Mouse (Mus musculus) left cerebral cortex, postnatal 14 days (tissue): ENCODE measurements at regions not wholly inside any gene's neighbourhood (a gene's known extent, or its start where the extent isn't known, plus 50 kb on each side); places are given as distances from the start of the nearest gene placed in this dataset.
"Not testable (repeated sequence)": the region's sequence is repeated elsewhere in the genome, so short reads cannot be mapped to it uniquely, and the experiment has no call there.

Source experiments
- DNase-seq, 2 experiments: peaks; one replicate each; pipeline ENCODE4 v3.0.0; 2021 to 2022; ENCODE audit warnings: low spot score in 2 of 2, mixed read lengths in 1 of 2
- intact Hi-C: fragments of 180-260 bp; cut with DNase I; formaldehyde crosslinking; loops from one replicate; pipeline ENCODE4 v1.15.1; 2025

- intact Hi-C loops: not testable (repeated sequence)
- DNase-seq: peak; percentile 1 to 2
These were observed 94.3 kb upstream of the Zfp986 start for GRCm38 (mm10) chr4:145774241-145774761.

DNA sequence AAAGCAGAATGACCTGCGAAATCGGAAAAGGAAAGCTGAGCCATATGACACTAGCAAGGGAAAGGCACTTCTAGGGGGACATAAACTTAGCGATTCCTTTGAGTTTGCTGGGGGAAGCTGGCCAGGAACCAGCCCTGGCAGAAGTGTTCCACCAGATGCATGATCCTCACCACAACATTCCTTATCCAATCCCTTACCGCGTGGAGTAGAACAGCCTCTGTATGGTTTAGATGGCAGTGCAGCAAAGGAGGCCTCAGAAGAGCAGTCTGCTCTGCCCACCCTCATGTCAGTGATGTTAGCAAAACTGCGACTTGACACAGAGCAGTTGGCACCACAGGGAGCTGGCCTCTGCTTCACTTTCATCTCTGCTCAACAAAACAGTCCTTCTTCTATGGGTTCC is 93.7 kb upstream of the Zfp986 start:
- DNase-seq, intact Hi-C loops: not testable (repeated sequence)

DNA sequence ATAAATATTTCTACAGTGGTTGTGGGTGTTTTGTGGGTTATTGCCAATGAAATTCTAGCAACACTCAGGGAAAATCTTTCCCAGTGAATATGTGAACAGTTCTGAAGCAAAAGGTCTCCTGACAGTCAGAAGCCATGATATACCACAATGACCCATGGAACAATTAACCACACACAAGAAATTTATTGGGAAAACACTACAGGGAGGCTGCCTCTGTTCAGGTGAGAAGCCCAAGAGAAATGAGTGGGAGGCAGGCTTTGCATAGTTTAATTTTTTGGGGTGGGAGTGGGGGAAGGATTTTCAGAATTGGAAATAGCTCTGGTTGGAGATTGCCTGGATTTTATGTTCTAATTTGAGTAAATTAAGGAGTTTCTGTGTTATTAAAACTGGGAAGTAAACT is 92.1 kb upstream of the Zfp986 start:
- intact Hi-C loops, DNase-seq: not testable (repeated sequence)

DNA sequence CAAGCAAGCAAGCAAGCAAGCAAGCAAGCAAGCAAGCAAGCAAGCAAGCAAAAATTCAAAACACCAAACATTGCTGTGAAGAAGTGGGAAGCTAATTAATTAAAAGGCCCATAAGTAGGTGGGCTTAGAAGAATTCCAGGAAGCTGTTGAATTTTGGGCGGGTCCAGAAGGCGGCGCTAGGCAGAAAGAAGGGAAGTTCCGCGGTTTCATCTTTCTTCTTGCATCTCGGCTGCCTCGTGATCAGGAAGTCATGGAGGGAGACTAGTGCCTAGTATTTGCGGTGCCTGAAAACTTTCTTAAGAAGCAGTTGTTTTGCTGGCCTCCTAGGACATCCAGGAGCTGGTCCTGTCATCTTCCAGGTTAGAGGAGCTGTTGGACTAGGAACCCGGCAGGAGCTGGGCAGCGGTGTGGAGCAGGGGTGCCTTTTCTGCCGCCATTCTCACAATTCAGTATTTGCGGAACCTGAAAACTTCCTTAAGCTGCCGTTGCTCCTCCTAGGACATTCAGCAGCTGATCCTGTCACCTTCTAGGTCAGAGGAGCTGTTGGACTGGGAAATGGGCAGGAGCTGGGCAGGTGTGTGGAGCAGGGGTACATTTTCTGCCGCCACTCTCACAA is 87.2 kb upstream of the Zfp986 start:
- DNase-seq, intact Hi-C loops: not testable (repeated sequence)

DNA sequence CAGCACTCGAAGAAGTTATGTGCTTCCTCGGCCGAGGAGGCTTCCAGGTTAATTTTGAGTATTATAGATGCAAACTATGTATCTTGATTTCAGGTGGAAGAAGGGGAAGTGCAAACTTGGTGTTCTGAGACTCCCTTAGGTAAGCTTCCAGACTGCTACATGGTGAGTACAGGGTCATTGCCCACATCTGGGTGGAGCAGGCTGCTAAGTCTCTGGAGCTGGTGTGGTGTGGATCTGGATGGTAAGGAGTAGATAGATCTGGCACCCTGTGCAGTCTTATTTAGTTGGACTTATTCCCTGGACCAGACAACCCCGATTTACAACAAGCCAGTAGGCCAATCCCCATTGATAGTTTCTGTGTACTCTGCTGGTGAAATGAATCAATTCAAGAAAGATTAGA is 53.9 kb upstream of the Zfp986 start:
- intact Hi-C loops: not testable (repeated sequence)

More for the DNA sequence above, 53.9 kb upstream of the Zfp986 start:
- not testable (repeated sequence) for DNase-seq
